Mouse (Mus musculus): Measurements from ENCODE around the gene Nos1ap.

The Nos1ap gene

GRCm38 (mm10) chr1:170588353-170588752 lies 1.3 kb downstream of the Nos1ap start:
- no peak for DNase-seq

GRCm38 (mm10) chr1:170586715-170587114 lies 2.9 kb downstream of the Nos1ap start:
- no peak for DNase-seq

GRCm38 (mm10) chr1:170583925-170584324 lies 5.7 kb downstream of the Nos1ap start:
- no peak for DNase-seq

GRCm38 (mm10) chr1:170582341-170582740 lies 7.3 kb downstream of the Nos1ap start:
- no peak for DNase-seq

GRCm38 (mm10) chr1:170580485-170581110 lies 9.1 kb downstream of the Nos1ap start:
- no peak for DNase-seq

- no peak for DNase-seq
Measured at GRCm38 (mm10) chr1:170579476-170579875, 10.2 kb downstream of the Nos1ap start.

GRCm38 (mm10) chr1:170579063-170579462 lies 10.6 kb downstream of the Nos1ap start:
- no peak for DNase-seq

GRCm38 (mm10) chr1:170576728-170577065 lies 13.0 kb downstream of the Nos1ap start:
- DNase-seq = no peak

- no peak for DNase-seq
Measured at GRCm38 (mm10) chr1:170576012-170576727, 13.5 kb downstream of the Nos1ap start.

GRCm38 (mm10) chr1:170573117-170573516 lies 16.5 kb downstream of the Nos1ap start:
- DNase-seq = no peak

- no peak for DNase-seq
Measured at GRCm38 (mm10) chr1:170566969-170567368, 22.7 kb downstream of the Nos1ap start.

GRCm38 (mm10) chr1:170566538-170566937 lies 23.1 kb downstream of the Nos1ap start:
- no peak for DNase-seq

- no peak for DNase-seq
Measured at GRCm38 (mm10) chr1:170564926-170565325, 24.7 kb downstream of the Nos1ap start.

- DNase-seq = no peak
Measured at GRCm38 (mm10) chr1:170562431-170562830, 27.2 kb downstream of the Nos1ap start.

GRCm38 (mm10) chr1:170560768-170561167 lies 28.9 kb downstream of the Nos1ap start:
- no peak for DNase-seq

- no peak for DNase-seq
Measured at GRCm38 (mm10) chr1:170557962-170558361, 31.7 kb downstream of the Nos1ap start.

GRCm38 (mm10) chr1:170556696-170557095 lies 33.0 kb downstream of the Nos1ap start:
- no peak for DNase-seq

- no peak for DNase-seq
Measured at GRCm38 (mm10) chr1:170554939-170555293, 34.7 kb downstream of the Nos1ap start.

GRCm38 (mm10) chr1:170554235-170554938 lies 35.3 kb downstream of the Nos1ap start:
- DNase-seq = no peak

GRCm38 (mm10) chr1:170550649-170551440 lies 38.8 kb downstream of the Nos1ap start:
- no peak for DNase-seq

GRCm38 (mm10) chr1:170549059-170549458 lies 40.6 kb downstream of the Nos1ap start:
- no peak for DNase-seq

GRCm38 (mm10) chr1:170548192-170548795 lies 41.4 kb downstream of the Nos1ap start:
- DNase-seq = no peak

GRCm38 (mm10) chr1:170546297-170546696 lies 43.4 kb downstream of the Nos1ap start:
- no peak for DNase-seq
